Mouse (Mus musculus): ENCODE data around the gene Pdpk1.

DNA sequence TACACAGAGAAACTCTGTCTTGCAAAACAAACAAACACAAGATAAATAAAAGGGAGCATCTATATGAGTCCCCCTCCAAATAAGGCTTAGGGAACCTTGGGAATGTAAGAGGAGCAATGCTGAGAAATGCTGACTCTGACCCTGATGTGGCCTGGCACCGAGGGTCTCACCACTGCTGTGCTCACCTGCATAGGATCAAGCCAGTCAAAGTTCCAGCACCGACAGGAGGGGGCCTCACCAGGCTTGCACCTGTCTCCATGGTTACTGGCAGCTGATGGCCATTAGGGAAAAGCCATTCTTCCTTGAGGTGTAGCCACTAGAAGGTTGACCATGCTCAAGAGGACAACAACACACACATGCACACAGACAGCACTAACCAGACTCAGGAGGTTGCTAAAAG lies 7.8 kb downstream of the Pdpk1 start:
- no peak for TF ChIP-seq CTCF (IDR thresholded peaks at IDR 0.05; ENCODE audit: low read depth)
- no peak for TF ChIP-seq EP300 (optimal IDR thresholded peaks at IDR 0.05)
